Mouse (Mus musculus) liver, adult 2 months (tissue): ENCODE results near the gene Stau1. TPM values are rescaled to one million over a fixed set of nuclear protein-coding genes. Genes with fewer than 3 reads are reported as not detected.

Source experiments
- DNase-seq: peaks from one replicate; pipeline ENCODE4 v3.0.0-alpha.2; 2011; ENCODE audit warnings: low read depth, low spot score; ENCODE audit errors: extremely low read depth
- H3K27ac ChIP-seq: fragments of 200-500 bp; replicated peaks from 2 replicates; pipeline ENCODE4 v1.5.1; 2012; ENCODE audit warnings: low read depth, mild to moderate bottlenecking, control low read depth, inconsistent platforms, low read length; ENCODE audit not compliant: insufficient read depth
- H3K27me3 ChIP-seq: fragments of 200-500 bp; 2 replicates; pipeline ENCODE4 v1.6.1; 2012; ENCODE audit warnings: mild to moderate bottlenecking, moderate library complexity, low read length, inconsistent platforms; ENCODE audit not compliant: control insufficient read depth, insufficient read depth
- H3K36me3 ChIP-seq: fragments of 200-500 bp; 2 replicates; pipeline ENCODE4 v1.6.1; 2012; ENCODE audit warnings: low read length, inconsistent platforms; ENCODE audit not compliant: control insufficient read depth, insufficient read depth
- H3K4me1 ChIP-seq: fragments of 200-500 bp; 2 replicates; pipeline ENCODE4 v1.6.1; 2011; ENCODE audit warnings: low read length; ENCODE audit not compliant: control insufficient read depth, insufficient read depth
- H3K4me3 ChIP-seq: fragments of 200-500 bp; 2 replicates; pipeline ENCODE4 v1.5.1; 2011; ENCODE audit warnings: low read depth, mild to moderate bottlenecking, control low read depth, low read length, moderate library complexity; ENCODE audit not compliant: insufficient read depth
- H3K79me2 ChIP-seq: fragments of 200-500 bp; 2 replicates; pipeline ENCODE4 v1.6.1; 2012; ENCODE audit warnings: inconsistent platforms, mild to moderate bottlenecking, low read length, moderate library complexity; ENCODE audit not compliant: control insufficient read depth, insufficient read depth
- H3K9ac ChIP-seq: fragments of 200-500 bp; 2 replicates; pipeline ENCODE4 v1.6.1; 2012; ENCODE audit warnings: low read depth, mild to moderate bottlenecking, control low read depth, inconsistent platforms, low read length
- CTCF ChIP-seq: fragments of 200-500 bp; IDR thresholded peaks from 2 replicates; pipeline ENCODE4 v1.5.1; 2011; ENCODE audit warnings: low read depth, low read length, control low read depth
- POLR2A ChIP-seq: fragments of 200-500 bp; IDR thresholded peaks from 2 replicates; pipeline ENCODE4 v1.6.1; 2011; ENCODE audit warnings: low read length, control low read depth; ENCODE audit not compliant: insufficient read depth; ENCODE audit errors: extremely low read depth
- WGBS: fragments of 180-500 bp; shearing (Covaris S2); methylation state at CpG from one replicate; pipeline ENCODE4 v1.1.7; 2018; 5-methylcytosine and 5-hydroxymethylcytosine counted together
- polyA plus RNA-seq: library from polyadenylated mRNA; depleted of rRNA; stranded (reverse); fragments of >200 nt; gene quantifications from 2 replicates; pipeline ENCODE4 v1.2.3, GENCODE M21; 2012
- total RNA-seq: library from RNA; depleted of rRNA; stranded (reverse); fragments of >200 nt; gene quantifications from 2 replicates; pipeline ENCODE4 v1.2.3, GENCODE M21; 2014

Stau1 gene
- total and polyA plus RNA-seq, 2 experiments: 23.8 to 25.1 TPM

DNA sequence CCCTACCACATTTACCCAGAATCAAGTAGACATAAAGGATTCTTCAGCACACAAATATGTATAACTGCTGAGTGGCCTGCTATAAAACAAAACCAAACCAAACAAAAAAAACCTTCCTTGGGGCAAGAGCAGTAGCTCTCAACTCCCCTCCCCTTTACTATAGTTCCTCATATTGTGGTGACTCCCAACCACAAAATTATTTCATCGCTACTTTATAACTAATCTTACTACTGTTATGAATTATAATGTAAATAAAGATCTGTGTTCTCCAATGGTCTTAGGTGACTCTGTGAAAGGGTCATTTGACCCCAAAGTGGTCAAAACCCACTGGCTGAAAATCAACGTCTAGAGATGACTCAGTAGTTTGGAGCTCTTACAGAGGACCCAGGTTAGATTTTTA is 15.9 kb downstream of the Stau1 start:
- TF ChIP-seq CTCF (no peak), POLR2A (no peak)
- peaks cover 32% of the 10 kb centered on the region for H3K4me1 ChIP-seq
- no peak for DNase-seq
- no peak overlapping the region for H3K4me3 ChIP-seq
- 62% methylated on average over 2 of the region's 2 CpGs for WGBS
- H3K9ac ChIP-seq: no peak overlapping the region
- no peaks in the 10 kb centered on the region for H3K27me3 ChIP-seq
- H3K79me2 ChIP-seq: peaks cover 28% of the 10 kb centered on the region
- no peak overlapping the region for H3K27ac ChIP-seq
- H3K36me3 ChIP-seq: no peaks in the 10 kb centered on the region

DNA sequence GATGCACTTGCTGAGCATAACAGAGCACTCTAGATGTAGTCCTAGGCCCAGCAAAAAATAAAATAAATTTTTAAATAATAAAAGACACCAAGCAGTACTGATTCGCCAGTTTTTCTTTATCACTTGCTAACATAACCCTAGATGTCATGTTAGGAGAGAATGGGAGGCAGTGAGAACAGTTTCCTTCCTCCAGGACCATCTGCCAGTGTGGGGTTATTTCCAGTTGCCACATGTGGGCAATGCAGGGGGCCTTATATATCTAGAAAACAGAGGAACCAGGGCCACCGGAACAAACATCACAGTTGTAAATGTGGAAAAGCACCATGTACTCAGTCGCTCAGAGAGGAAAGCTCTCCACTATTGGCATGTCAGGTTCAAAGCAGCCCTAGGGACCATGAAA is 18.6 kb downstream of the Stau1 start:
- no peak for TF ChIP-seq POLR2A
- no peak for TF ChIP-seq CTCF
- Histone ChIP-seq H3K4me1 (peaks cover 40% of the 10 kb centered on the region), H3K36me3 (no peaks in the 10 kb centered on the region), H3K4me3 (no peak overlapping the region), H3K79me2 (peaks cover 32% of the 10 kb centered on the region), H3K27ac (peak overlapping the region; percentile 28; the same call in 1 of the 2 replicates), H3K9ac (no peak overlapping the region), H3K27me3 (no peaks in the 10 kb centered on the region)
- WGBS: 59% methylated on average over 3 of the region's 3 CpGs
- DNase-seq: no peak

DNA sequence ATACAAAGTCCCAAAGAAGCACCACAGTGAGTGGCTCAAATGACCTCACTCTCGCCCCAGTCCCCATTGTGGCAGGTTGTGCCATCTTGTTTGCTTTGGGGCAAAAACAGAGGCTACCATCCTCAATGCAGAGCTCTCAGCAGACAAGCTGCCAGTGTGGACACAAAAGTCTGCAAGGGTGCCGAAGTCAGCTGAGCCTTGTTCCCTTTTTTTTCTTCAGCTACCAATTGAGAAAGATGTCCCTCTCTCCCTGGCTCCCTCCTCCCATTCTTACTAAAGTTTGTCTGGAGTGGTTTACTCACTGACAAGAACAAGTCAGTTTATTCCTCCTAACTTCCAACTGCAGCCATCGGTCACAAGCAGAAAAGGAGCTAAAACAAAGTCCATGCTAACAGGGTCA is 19.7 kb downstream of the Stau1 start:
- no peaks in the 10 kb centered on the region for H3K36me3 ChIP-seq
- DNase-seq: peak; percentile 81
- no peak for TF ChIP-seq POLR2A
- no peak for TF ChIP-seq CTCF
- H3K79me2 ChIP-seq: peaks cover 37% of the 10 kb centered on the region; the same call in 1 of the 2 replicates
- no peaks in the 10 kb centered on the region for H3K27me3 ChIP-seq
- WGBS: 14% methylated on average over 3 of the region's 3 CpGs
- H3K9ac ChIP-seq: no peak overlapping the region
- peaks cover 39% of the 10 kb centered on the region for H3K4me1 ChIP-seq
- no peak overlapping the region for H3K4me3 ChIP-seq
- H3K27ac ChIP-seq: peak overlapping the region; percentile 2

DNA sequence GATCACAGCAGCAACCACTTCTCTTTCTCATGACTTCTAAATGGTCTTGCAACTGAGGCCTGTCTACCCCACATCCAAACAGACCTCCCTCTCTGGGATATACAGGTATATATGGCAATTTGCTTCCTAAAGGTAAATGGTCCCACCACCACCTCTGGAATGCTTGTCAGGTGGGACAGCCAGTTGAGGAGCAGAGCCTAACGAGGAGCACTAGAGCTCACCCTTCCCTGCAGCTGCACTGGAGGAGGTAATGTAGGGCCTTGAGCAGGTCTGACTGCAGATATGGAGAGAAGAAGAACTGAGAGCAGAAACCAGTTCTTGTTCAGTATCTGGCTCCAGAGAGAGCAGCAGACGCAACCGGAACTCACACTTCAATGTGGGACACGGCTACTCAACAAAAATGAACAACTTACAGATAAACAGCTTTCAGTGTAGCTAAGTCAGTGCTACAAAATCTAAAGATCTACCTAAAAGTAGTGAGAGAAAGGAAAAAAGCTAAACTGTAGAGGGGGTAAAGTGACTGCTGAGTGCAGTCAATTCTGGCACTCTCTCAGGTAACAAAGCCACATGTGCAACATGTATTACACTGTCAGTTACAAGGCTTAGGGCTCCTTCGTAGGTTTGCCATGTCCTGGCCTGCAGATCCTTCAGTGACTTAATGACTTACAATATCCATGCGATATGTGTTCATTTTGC is 21.8 kb downstream of the Stau1 start:
- peaks cover 44% of the 10 kb centered on the region for H3K4me1 ChIP-seq
- H3K79me2 ChIP-seq: peaks cover 48% of the 10 kb centered on the region
- 71% methylated on average over 6 of the region's 6 CpGs for WGBS
- no peaks in the 10 kb centered on the region for H3K27me3 ChIP-seq
- H3K9ac ChIP-seq: no peak overlapping the region
- peak overlapping the region; percentile 7 for H3K27ac ChIP-seq
- TF ChIP-seq CTCF: no peak
- no peak for DNase-seq
- H3K4me3 ChIP-seq: no peak overlapping the region
- H3K36me3 ChIP-seq: no peaks in the 10 kb centered on the region

DNA sequence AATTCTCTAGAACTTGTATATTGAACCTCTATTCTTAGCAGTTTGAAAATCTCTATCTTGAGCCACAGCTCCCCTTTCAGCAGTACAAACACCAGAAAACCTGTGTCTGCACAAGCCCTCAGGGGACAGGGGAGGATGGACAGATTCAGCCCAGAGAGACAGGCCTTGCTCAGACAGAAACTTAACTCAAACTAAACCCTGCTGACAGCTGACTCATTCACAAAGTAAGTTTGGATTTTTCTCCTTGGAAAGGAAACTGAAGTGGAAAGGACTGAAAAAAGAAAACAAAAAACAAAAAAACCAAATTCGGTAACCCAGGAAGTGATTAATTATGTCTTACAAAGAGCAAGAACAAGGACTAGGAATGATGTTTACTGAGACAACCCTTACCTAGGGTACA is 22.9 kb downstream of the Stau1 start:
- DNase-seq: no peak
- H3K4me3 ChIP-seq: no peak overlapping the region
- H3K27ac ChIP-seq: no peak overlapping the region
- no peaks in the 10 kb centered on the region for H3K36me3 ChIP-seq
- no peak for TF ChIP-seq CTCF
- no peak for TF ChIP-seq POLR2A
- H3K79me2 ChIP-seq: peaks cover 57% of the 10 kb centered on the region
- H3K9ac ChIP-seq: no peak overlapping the region
- 77% methylated on average over 1 of the region's 1 CpGs for whole genome bisulfite sequencing
- H3K4me1 ChIP-seq: peaks cover 44% of the 10 kb centered on the region
- no peaks in the 10 kb centered on the region for H3K27me3 ChIP-seq

DNA sequence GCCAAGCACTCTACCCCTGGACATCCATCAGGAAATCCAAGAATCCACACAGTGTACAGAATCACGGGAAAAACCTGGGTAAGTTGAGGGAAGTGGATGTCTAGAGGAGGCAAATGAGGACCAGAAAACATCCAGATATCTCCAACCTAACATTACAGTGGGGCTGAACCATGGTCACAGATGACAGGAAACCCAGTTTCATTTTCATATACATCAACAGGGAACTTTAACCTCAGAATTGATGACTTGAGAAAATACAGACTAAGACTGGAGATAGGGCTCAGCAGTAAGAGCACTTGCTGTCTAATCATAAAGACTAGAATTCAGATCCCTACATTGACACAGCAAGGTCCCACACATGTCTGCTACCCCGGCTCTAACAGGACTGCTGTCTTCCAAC is 31.3 kb downstream of the Stau1 start:
- no peak overlapping the region for H3K9ac ChIP-seq
- no peak overlapping the region for H3K27ac ChIP-seq
- no peak for DNase-seq
- H3K4me3 ChIP-seq: no peak overlapping the region
- peaks cover 38% of the 10 kb centered on the region for H3K79me2 ChIP-seq
- H3K36me3 ChIP-seq: peaks cover 2% of the 10 kb centered on the region; the same call in 1 of the 2 replicates
- TF ChIP-seq CTCF (no peak), POLR2A (no peak)
- no peaks in the 10 kb centered on the region for H3K27me3 ChIP-seq
- 68% methylated on average over 2 of the region's 2 CpGs for WGBS
- H3K4me1 ChIP-seq: peaks cover 38% of the 10 kb centered on the region
